Mouse (Mus musculus) stomach, embryonic 14.5 days (tissue): ENCODE measurements around the gene Fgd6. TPM values are rescaled to one million over a fixed set of nuclear protein-coding genes. Genes with fewer than 3 reads are reported as not detected.

Experiments used
- ATAC-seq: fragments of 200-750 bp; cut with Nextera tagmentation; 2 replicates; pipeline ENCODE4 v1.8.0; 2017; ENCODE audit warnings: low read depth, moderate TSS enrichment; ENCODE audit not compliant: insufficient number of reproducible peaks, insufficient read depth, low FRiP score
- H3K27ac ChIP-seq: fragments of 300-500 bp; sonication (generic); 2 replicates; pipeline ENCODE4 v1.5.1; 2014; ENCODE audit warnings: mild to moderate bottlenecking, low read length, moderate library complexity, mixed read lengths
- H3K27me3 ChIP-seq: fragments of 300-500 bp; sonication (generic); 2 replicates; pipeline ENCODE4 v1.6.1; 2014; ENCODE audit warnings: low read length, control low read depth, mixed read lengths; ENCODE audit not compliant: control insufficient read depth, insufficient read depth
- H3K36me3 ChIP-seq: fragments of 300-500 bp; sonication (generic); 2 replicates; pipeline ENCODE4 v1.6.1; 2014; ENCODE audit warnings: mild to moderate bottlenecking, control low read depth, low read length, moderate library complexity, mixed read lengths; ENCODE audit not compliant: control insufficient read depth, insufficient read depth
- H3K4me1 ChIP-seq: fragments of 300-500 bp; sonication (generic); 2 replicates; pipeline ENCODE4 v1.6.1; 2014; ENCODE audit warnings: low read length, control low read depth, mixed read lengths; ENCODE audit not compliant: control insufficient read depth, insufficient read depth
- H3K4me2 ChIP-seq: fragments of 300-500 bp; sonication (generic); replicated peaks from 2 replicates; pipeline ENCODE4 v1.6.1; 2014; ENCODE audit warnings: low read depth, low read length, control low read depth
- H3K4me3 ChIP-seq: fragments of 300-500 bp; sonication (generic); 2 replicates; pipeline ENCODE4 v1.5.1; 2014; ENCODE audit warnings: low read depth, low read length, control low read depth
- H3K9ac ChIP-seq: fragments of 300-500 bp; sonication (generic); replicated peaks from 2 replicates; pipeline ENCODE4 v1.6.1; 2014; ENCODE audit warnings: low read depth, mild to moderate bottlenecking, control low read depth, low read length, moderate library complexity, mixed read lengths
- H3K9me3 ChIP-seq: fragments of 300-500 bp; sonication (generic); 2 replicates; pipeline ENCODE4 v1.6.1; 2016; ENCODE audit warnings: low read depth, low read length, control low read depth; ENCODE audit not compliant: control insufficient read depth
- WGBS: fragments of 180-500 bp; shearing (Covaris S2); extraction: QIAGEN DNeasy Blood & Tissue Kit; methylation state at CpG from one replicate; pipeline ENCODE4 v1.1.7; 2014; 5-methylcytosine and 5-hydroxymethylcytosine counted together
- polyA plus RNA-seq: library from polyadenylated mRNA; unstranded; fragments of >200 nt; fragmentation: Nextera tagmentation; extraction: Ambion mirVana; gene quantifications from 2 replicates; pipeline ENCODE4 v1.2.1, GENCODE M21; 2014

The Fgd6 gene
- polyA plus RNA-seq, 1 experiment from 2014 or later, result 4.0 TPM

- no peaks in the 10 kb centered on the region; the same call in 1 of the 2 replicates for H3K36me3 ChIP-seq
- no peak overlapping the region for H3K9ac ChIP-seq
- H3K27ac ChIP-seq, result no peak overlapping the region
- no peak for ATAC-seq
- H3K4me2 ChIP-seq, result no peak overlapping the region
- H3K27me3 ChIP-seq, result no peaks in the 10 kb centered on the region
- H3K9me3 ChIP-seq, result no peaks in the 10 kb centered on the region
- no peak overlapping the region for H3K4me3 ChIP-seq
- no peaks in the 10 kb centered on the region for H3K4me1 ChIP-seq
- 91% methylated on average over 7 of the region's 7 CpGs for WGBS
Measured at GRCm38 (mm10) chr10:94107607-94108006, 71.8 kb downstream of the Fgd6 start.

DNA sequence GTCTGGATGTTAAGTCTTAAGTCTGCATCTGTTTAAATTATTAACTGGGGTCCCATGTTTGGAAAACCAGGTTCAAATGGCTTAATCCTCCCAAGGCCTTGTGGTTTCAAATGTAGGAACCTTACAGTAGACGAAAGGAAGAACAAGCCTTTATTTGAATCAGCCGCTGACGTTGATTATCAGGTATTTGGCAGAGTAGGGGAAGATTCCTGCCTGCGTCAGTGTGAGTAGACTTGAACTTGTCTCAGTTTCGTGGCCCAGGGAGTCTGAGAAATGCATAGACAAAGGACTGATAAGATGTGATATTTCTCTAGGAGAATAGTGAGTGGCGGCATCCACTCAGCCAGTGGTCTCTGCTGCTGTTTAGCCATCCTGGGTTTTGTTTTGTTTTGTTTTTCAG lies 73.0 kb downstream of the Fgd6 start:
- no peak overlapping the region for H3K4me3 ChIP-seq
- no peak overlapping the region for H3K27ac ChIP-seq
- H3K27me3 ChIP-seq, result no peaks in the 10 kb centered on the region
- H3K9ac ChIP-seq, result no peak overlapping the region
- H3K36me3 ChIP-seq, result no peaks in the 10 kb centered on the region; the same call in 1 of the 2 replicates
- no peaks in the 10 kb centered on the region for H3K9me3 ChIP-seq
- H3K4me1 ChIP-seq, result no peaks in the 10 kb centered on the region
- no peak overlapping the region for H3K4me2 ChIP-seq
- WGBS, result 90% methylated on average over 6 of the region's 6 CpGs
- no peak for ATAC-seq

DNA sequence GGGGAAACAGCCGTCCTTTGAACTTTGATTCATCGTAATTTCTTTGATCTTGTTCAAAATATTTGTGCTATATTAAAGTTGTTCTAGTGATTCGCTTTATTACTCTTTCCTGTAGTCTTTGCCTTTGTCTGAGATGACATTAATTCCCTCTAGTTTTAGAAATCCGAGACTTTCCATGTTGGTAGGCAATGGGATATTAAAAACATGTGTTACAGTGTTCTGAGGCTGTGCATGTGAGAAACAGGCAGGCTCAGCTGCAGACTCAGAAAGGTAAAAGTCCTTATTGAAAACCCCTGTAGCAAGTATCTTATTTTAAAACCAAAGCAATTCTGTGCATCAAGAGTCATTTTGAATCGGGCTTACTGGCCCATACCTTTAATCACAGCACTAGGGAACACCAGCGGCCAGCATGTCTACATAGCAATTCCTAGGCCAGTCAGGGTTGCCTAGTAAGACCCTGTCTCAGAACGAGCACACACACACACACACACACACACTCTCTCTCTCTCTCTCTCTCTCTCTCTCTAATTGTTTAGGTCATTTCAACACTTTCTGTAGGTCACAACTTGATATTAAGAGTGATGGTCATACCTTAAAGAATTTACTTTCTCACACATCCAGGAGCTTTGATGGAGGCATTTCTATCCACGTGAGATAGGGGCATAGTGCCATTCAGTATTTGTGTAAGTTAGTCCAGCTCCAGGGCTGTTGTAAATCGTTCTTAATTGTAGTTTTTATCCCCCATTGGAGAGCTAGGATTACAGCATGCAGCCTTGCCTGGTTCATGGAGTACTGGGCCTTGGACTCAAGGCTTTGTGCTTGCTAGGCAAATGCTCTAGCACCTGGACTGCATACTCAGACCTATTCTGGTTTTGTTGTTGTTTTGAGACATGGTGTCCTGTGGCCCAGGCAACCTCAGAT lies 75.3 kb downstream of the Fgd6 start:
- no peak for ATAC-seq
- H3K4me2 ChIP-seq, result no peak overlapping the region
- no peaks in the 10 kb centered on the region for H3K4me1 ChIP-seq
- no peak overlapping the region for H3K27ac ChIP-seq
- H3K9me3 ChIP-seq, result no peaks in the 10 kb centered on the region
- H3K27me3 ChIP-seq, result no peaks in the 10 kb centered on the region
- no peaks in the 10 kb centered on the region for H3K36me3 ChIP-seq
- H3K4me3 ChIP-seq, result no peak overlapping the region
- 80% methylated on average over 9 of the region's 9 CpGs for WGBS
- no peak overlapping the region for H3K9ac ChIP-seq

DNA sequence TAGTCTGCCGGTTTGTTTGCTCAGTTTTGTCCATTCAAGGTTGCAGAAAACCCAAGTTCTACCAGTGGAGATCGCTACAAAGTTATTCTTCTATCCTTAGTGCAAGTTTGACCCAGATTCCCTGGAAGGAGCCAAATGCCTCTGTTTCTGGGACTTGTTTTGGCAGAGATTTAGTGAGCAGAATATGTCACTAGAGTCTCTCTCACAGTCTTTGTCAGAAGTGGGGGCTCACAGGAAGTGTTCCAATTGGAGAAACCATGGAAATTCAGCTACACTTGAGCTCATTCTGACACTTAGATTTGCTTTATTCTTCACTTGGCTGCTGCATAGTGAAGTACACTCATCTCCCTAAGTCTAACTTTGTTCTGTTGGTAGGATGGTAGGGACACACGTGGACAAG lies 76.4 kb downstream of the Fgd6 start:
- H3K4me2 ChIP-seq, result no peak overlapping the region
- no peak overlapping the region for H3K27ac ChIP-seq
- no peak overlapping the region for H3K9ac ChIP-seq
- no peak overlapping the region for H3K4me3 ChIP-seq
- no peaks in the 10 kb centered on the region for H3K27me3 ChIP-seq
- no peaks in the 10 kb centered on the region for H3K36me3 ChIP-seq
- 77% methylated on average over 3 of the region's 3 CpGs for WGBS
- no peak for ATAC-seq
- H3K9me3 ChIP-seq, result no peaks in the 10 kb centered on the region
- H3K4me1 ChIP-seq, result no peaks in the 10 kb centered on the region

DNA sequence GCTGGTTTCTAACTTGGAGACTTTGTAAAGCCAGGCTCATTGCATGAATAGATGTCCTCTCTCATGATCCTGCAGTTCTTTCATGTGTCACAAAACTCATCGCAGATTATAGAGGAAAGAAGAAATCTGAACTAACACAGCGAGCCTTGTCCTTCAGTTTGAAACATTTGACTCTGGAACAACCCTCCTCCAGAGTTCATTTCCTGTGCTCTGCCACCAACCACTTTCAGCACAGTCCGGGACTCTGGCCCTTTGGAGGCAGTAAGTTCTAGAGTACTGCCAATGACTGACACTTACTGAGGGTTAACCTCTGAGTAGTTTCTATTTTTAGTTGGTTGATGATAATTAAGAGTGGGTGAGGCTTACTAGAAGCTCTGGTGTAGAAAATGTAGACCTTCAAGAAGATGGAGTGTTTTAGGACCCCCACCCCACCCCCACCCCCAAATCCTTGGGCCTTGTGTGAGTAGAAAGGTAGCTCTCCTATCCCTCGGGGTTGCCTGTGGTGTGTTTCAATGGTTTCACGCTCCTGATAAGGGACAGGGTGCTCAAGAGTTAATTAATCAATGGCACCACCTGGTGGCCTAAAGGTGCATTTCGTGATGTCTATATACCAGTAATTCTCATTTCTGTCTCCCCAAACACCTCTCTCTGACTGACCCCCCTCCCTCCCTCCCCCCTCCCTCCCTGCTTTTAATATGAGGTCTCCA lies 80.2 kb downstream of the Fgd6 start:
- Histone ChIP-seq H3K9me3 (no peaks in the 10 kb centered on the region), H3K4me3 (no peak overlapping the region), H3K4me1 (no peaks in the 10 kb centered on the region), H3K36me3 (no peaks in the 10 kb centered on the region), H3K4me2 (no peak overlapping the region), H3K9ac (no peak overlapping the region), H3K27me3 (no peaks in the 10 kb centered on the region), H3K27ac (no peak overlapping the region)
- WGBS, result 30% methylated on average over 6 of the region's 6 CpGs
- ATAC-seq, result peak; percentile 79; the same call in 1 of the 2 replicates

GRCm38 (mm10) chr10:94116781-94117340 lies 81.1 kb downstream of the Fgd6 start:
- Histone ChIP-seq H3K4me1 (no peaks in the 10 kb centered on the region), H3K9me3 (no peaks in the 10 kb centered on the region), H3K27me3 (no peaks in the 10 kb centered on the region), H3K9ac (no peak overlapping the region), H3K4me3 (no peak overlapping the region), H3K4me2 (no peak overlapping the region), H3K27ac (no peak overlapping the region), H3K36me3 (no peaks in the 10 kb centered on the region)
- 65% methylated on average over 12 of the region's 12 CpGs for WGBS
- no peak for ATAC-seq

- no peaks in the 10 kb centered on the region for H3K9me3 ChIP-seq
- H3K9ac ChIP-seq, result no peak overlapping the region
- no peaks in the 10 kb centered on the region for H3K4me1 ChIP-seq
- H3K36me3 ChIP-seq, result no peaks in the 10 kb centered on the region
- no peak overlapping the region for H3K4me2 ChIP-seq
- 82% methylated on average over 3 of the region's 3 CpGs for WGBS
- no peak overlapping the region for H3K27ac ChIP-seq
- ATAC-seq, result no peak
- no peaks in the 10 kb centered on the region for H3K27me3 ChIP-seq
- H3K4me3 ChIP-seq, result no peak overlapping the region
Measured at GRCm38 (mm10) chr10:94117916-94118315, 82.1 kb downstream of the Fgd6 start.

GRCm38 (mm10) chr10:94118993-94119392 lies 83.2 kb downstream of the Fgd6 start:
- Histone ChIP-seq H3K9me3 (no peaks in the 10 kb centered on the region), H3K27ac (no peak overlapping the region), H3K4me3 (no peak overlapping the region), H3K9ac (no peak overlapping the region), H3K4me1 (no peaks in the 10 kb centered on the region), H3K36me3 (peaks cover 2% of the 10 kb centered on the region; the same call in 1 of the 2 replicates), H3K4me2 (no peak overlapping the region), H3K27me3 (no peaks in the 10 kb centered on the region)
- ATAC-seq, result no peak
- 77% methylated on average over 7 of the region's 7 CpGs for WGBS
